Mouse (Mus musculus) hindlimb bud, embryonic 11.5 days (tissue): ENCODE measurements at regions not wholly inside any gene's neighbourhood (a gene's known extent, or its start where the extent isn't known, plus 50 kb on each side); places are given as distances from the start of the nearest gene placed in this dataset.
"Not testable (repeated sequence)": the region's sequence is repeated elsewhere in the genome, so short reads cannot be mapped to it uniquely, and the experiment has no call there.

Source experiments
- DNase-seq: peaks from one replicate; pipeline ENCODE4 v3.0.0-alpha.2; 2012; ENCODE audit warnings: low read depth, low spot score; ENCODE audit errors: extremely low spot score

DNA sequence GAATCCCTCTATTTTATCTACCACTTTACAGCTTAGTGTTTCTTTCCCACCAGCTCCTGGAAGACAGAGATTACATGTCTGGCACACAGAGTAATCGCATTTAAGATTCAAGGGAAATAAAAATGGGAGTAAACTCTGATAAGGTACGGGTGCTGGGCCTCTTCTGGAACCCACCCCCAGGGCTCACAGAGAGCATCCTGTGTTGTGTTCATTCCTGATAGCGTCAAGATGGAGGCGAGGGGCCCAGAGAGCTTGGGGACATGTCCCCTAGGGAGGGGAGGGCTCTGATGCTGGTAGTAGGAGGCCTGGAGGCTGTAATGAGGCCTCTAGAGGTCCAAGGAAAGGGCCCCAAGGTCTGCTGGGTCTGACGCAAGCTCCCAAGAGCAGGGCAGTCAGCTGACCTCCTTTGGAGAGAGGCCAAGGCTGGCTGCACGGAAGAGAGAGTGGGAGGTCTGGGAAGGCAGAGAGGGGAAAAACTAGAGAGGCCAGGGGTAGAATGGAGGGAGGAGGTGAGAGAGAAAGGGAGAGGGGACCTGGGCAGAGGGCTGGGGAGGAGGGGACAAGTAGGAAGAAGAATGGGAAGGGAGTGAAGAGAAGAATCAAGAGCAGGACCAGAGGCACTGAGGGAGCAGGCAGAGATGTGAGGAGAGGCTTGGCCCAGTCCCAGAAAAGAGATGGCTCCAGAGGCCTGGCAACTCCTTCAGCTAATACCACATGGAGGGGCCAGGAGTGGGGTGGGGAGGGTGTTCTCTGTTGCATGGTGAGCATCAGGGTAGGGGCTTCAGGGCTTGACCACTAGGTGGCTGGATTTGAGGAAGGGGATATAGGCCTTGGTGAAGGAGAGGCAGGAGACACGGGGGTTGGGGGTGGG lies 96.8 kb upstream of the Eif4g2 start:
- no peak for DNase-seq

DNA sequence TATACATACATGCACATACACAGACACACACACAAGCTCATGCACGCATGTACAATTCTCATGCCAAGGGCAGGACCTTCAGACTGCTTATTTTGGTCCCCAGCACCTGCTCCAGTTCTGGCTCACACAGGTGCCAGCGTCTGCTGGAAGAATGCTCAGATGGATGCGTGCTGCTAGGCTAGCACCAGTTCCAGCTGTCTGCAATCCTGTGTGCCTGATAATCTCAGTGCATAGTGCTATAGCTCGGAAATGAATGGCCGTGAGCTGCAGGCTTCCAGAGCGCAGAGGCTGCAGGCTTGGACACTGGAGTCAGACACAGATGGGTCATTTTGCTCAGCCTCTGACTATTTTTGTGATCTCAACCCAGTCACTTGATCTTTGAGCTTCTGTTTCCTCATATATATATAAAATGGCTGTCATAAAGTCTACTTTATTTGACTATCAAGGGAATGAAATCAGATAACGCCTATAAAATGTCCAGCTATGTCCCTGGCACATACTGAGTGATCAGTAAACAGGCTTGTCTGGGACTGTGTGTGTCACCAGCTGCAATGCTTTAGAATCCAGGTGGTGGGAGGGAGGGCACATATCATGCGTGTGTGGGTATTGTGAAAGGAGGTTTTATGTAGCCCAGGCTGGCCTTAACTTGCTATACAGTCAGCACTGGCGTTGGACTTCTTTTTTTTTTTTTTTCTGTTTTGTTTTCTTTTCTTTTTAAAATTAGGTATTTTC lies 91.7 kb upstream of the Eif4g2 start:
- DNase-seq, result no peak

DNA sequence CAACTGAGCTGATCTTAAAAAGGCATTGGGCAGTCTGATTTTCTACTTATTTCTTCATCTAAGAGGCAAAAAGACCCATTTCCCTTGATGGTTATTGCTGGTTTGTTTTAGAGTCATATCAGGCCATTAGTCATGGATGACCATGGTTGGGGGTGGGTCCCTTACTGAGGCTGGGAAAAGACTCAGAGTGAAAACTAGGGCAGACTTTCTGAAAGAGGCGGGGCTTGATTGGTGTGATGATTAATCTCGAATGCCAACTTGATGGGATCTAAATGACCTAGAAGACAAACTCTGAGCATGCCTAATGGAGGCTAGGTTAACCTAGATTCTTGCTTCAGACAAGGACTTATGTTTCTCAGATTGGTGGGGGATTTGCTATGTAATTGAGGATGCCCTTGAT lies 89.2 kb upstream of the Eif4g2 start:
- DNase-seq, result no peak

DNA sequence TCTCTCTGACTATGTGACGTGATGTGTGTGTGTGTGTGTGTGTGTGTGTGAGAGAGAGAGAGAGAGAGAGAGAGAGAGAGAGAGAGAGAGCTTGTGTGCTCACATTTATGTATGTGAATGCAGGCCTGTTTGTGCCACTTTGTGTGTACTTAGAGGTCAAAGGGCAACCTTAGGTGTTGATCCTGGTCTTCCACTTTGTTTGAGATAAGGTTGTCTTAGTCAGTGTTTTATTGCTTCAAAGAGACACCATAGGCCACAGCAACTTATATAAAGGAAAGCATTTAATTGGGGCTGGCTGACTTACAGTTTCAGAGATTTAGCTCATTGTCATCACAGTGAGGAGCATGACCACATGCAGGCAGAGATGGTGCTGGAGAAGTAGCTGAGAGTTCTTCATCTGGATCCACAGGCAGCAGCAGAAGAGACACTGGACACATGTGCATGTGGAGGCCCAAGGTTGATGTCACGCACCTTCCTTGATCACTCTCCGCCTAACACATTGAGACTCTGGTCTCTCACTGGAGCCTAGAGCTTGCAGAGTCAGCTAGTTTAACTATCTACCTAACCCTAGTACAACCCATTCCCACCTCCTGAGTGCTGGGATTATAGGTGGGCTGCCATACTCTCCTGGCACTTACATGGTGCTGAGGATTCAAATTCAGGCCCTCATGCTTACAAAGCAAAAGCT lies 85.9 kb upstream of the Eif4g2 start:
- DNase-seq, result not testable (repeated sequence)

DNA sequence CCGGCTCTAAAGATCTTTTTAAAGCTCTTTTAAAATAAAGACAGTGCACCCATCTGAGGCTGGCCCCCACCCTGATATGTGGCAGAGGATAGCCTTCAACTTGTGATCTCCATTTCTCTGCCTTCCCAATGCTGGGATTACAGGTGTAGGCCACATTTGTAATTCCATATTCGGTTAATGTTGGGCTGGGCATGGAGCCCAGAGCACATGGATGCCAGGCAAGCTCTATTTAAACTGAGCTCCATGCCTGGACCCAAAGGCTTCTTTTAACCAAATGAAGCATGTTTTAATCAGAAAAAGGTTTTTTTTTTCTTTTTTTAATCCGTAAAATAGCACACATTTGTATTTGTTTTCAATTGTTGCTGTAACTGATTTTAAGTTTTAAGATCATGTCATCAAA lies 82.2 kb upstream of the Eif4g2 start:
- DNase-seq, result no peak

DNA sequence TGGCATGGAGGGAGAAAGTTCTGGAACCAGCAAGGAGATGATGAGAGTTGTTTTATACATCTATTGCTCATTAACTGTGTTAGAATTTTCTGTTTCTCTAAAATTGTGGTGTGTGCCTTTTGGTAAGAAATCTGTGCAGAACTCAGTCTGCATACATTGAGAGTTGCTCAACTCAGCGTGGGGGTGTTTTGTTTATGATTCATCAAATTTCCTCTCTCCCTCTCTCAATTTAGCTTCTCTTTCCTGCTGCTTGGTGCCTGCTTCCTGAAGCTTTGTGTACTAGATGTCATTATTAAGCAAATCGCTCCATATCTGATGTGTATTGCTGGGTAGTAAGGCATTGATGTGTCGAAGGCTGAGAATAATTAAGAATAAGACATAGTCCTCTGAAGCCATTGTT lies 81.4 kb upstream of the Eif4g2 start:
- no peak for DNase-seq

DNA sequence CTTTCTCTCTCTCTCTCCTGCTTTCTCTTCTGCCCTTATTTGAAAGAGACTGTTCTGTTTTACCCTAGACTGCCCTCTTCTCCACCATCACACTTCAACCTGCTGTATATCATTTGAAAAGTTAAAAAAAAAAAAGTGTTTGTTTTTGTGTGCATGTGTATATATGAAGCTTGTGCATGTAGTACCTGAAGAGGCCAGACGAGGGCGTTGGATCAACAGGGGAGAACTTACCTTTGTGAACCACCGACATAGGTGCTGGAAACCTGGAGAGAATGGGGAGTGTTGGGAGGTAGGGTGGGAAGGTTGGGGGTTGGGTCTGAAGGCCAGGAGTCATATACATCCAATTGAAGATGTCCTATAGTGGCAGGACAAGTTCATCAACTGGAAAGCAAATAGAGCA lies 81.0 kb upstream of the Eif4g2 start:
- DNase-seq, result no peak

DNA sequence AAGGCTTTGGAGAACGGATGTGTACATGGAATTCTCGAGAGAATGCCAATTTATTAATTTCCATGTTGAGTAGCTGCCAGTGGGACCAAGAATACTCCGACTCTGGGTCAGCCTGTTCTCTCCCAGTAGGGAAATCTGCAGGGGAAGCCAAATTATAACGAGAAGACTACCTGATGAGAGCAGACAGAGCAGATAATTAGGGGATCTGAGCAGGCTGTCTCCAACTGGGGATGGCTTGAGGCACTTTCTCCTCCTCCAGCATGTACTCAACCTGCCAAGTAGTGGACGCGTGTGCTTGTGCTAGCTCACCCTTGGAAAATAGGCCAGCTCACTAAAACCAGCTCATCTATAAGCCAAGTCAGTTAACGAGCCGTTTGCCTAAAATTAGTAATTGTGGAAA lies 80.5 kb upstream of the Eif4g2 start:
- no peak for DNase-seq

DNA sequence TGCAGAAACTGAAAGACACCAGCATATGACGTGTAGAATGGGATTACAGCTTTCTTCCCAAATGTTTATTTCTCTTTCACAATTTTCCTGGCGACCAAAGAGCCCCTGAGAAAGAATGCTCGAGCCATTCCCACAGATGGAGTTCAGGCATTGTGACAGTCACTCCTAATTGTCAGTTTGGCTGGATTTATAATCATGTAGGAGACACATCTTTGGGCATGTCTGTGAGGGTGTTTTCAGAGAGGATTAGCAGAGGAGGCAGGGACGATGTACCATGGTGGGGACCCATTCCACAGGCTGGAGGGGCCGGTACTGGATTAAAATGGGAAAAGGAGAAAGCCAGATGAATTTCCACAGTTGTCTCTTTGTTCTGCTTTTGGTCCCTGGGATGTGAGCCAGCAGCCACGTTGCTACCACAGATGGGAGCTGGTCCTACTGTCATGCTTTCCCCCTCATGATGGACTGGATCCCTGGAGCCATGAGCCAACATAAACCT lies 76.0 kb upstream of the Eif4g2 start:
- DNase-seq, result no peak

DNA sequence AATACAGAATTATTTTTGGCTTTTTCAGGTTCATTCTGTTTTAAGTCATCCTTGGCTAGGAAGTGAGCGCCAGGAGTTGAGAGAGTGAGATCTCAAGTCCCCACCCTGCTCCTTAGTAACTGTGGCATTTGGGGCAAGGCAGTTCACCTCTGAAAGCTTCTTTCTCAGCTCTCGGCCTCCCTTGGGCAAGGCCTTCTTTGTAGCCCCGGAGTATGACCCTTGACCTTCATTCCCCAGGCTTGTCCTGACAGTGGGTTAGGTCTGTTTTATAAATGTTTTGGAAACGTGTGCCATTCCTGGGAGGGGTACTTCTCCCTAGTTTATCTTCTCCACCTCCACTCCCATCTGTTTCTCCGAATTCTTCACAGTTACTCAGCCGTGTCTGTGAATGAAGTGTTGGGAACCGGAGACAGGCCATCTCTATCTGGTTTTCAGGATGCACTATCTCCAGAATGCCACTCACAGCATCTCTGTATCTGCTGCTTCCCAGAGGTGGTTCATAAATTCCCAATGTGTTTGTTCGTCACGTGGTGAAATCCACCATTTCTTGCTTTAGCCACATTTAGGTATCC lies 75.0 kb upstream of the Eif4g2 start:
- no peak for DNase-seq

DNA sequence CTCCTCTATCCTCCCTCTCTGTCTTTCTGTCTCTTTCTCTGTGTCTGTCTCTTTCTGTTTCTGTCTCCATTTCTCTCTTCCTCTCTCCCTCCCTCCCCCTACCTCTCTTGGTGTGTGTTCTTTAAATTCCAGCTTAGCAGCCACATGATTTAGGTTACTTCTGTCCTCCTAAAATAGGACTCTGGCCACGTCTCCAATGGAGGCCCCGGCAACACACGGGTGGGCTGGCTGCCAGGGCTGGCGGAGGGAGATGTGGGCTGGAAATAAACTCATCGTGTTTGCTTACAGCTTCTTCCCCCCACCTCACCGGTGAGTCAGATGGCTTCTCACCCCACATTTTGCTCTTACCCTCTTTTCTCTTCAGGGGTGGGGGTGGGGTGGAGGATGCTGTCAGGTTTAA lies 74.5 kb upstream of the Eif4g2 start:
- no peak for DNase-seq

DNA sequence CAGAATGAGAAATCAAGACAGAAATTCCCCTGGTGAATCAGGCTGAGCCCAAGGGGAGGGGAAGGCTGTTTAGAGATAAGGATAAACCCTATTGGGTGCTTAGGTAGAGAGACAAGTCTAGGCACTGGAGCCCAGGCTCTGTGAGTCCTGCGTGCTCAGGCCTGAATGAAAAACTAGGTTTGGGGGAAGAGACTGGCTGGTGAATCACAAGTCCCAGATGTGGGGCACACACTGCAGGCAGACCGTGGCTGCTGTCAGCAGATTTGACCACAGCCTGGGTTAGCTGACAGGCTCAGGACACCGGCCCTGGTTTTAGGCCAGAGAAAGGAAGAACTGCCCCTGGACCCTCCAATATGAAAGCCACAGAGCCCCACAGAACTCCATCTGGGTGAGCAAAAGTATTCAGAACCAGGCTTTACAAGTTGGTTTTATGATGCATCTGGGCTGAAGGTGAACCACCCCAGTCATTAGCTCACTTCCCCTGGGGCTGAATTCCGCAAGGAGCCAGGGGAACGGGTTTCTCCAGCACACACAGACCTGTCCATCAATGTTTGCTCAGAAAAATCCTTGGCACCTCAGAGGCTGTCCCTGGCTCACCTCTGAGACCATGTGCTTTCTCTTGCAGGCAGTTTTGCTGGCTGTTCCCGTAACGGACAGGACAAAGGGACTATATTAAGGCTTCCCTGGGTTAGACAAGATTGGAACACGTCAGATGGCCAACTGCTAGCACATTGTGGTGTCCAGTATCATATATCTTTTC lies 73.8 kb upstream of the Eif4g2 start:
- DNase-seq, result peak; percentile 24

DNA sequence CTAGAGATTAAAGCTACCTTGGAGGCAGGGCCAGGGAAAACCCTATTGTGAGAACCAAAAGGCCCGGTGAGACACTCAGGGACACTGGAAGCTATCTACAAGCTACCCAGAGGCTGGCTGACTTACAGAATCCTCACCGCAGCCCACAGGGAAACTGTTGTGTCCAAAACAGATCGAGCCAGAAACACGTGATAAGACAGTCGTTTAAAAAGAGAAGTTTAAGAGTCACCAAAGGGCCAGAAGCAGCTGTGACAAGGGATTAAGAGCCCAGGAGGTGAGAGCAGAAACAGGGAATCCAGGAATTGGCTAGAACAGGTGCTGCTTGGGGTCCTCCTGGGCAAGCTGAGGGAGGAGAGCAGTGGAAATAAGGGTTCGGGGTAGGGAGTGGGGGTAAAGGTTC lies 73.2 kb upstream of the Eif4g2 start:
- no peak for DNase-seq

DNA sequence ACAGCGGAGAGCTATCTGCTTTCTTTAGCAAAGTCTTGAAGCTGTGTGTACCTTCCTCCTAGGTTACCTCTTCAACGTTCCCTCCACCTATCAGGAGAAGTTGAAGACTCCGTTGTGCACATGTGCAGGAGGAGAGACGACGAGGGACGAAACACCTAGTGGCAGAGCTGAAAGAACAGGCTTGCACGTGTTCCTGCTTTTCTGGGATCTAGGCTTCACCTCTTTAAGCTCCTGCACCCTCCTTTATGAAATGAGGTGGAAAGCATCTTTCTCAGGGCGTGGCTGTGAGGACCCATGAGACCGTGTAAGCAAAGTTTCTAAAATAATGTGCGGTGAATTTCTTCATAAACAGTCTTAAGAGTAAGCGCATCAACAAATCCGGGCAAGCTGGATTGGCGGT lies 71.4 kb upstream of the Eif4g2 start:
- DNase-seq, result no peak

DNA sequence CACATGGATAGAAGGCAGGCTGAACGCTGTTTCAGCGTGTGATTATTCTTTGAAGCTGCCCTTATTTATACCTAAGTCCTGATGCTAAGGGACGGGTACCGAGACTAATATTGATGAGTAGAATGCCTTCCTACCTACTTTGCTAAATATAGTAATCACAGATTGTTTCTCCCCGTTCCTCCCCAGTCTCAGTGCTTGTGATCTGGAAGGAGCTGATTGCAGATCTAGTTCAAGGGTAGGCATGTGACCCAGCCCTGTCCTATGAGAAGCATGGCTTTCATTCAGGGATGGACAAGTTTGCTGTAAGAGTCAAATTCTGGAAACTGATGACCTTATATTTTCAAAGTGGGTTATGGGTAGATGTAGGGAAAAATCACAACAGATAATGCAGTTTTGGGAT lies 67.7 kb upstream of the Eif4g2 start:
- DNase-seq, result no peak

DNA sequence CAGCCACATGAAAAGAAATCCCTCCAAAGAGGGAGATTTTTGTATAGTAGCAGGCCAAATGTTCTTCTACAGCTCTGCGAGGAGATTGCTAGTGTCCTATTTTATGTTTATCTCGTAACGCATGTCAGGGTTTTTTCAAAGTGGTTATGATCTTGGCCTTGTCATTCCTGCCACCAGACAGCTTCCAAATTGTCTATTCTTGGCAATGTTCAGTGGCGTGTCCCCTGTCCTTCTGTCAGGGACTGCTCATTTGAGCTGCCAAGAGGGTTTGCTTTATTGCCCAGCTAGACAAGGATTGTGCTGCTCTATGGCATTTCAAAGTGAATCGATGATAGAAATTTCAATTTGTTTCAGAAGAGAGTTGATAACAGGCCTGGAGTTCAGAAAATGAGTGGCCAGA lies 67.3 kb upstream of the Eif4g2 start:
- DNase-seq, result no peak

DNA sequence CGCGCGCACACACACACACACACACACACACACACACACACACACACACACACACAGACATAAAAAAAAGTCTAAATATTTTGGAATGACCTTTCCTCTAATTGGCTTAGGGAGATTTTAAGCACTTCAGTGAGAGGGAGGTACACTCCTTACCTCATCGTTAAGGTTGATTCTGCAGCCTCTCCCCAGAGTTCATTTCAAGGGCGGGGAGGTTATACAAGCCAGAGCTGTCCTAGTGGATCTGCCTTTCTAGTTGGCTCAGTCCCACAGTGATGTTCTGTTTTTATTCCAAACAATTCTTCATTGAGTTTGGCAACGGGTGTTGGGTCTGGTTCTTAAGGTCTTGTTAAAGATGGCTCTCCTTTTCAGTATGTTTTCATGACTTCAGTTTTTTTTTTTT lies 64.8 kb upstream of the Eif4g2 start:
- no peak for DNase-seq

DNA sequence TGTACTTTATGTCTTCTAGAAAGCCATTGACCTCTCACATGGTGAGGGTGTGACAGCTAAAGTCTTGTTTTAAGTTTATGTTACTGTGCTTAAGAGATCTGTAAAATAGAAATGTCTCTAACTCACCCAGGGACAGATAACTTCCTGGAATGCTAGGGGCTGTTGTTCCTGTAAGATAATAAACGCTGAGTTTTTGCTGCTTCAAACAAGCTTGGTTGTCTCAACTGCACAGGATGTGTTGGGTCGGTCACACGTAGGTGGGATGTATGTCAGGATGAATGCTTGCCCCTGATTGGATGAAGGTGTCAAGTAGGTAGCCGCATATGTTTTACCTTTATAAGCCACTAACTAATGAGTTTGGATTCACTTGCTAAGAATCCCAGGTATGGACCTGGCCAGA lies 63.8 kb upstream of the Eif4g2 start:
- DNase-seq, result no peak

DNA sequence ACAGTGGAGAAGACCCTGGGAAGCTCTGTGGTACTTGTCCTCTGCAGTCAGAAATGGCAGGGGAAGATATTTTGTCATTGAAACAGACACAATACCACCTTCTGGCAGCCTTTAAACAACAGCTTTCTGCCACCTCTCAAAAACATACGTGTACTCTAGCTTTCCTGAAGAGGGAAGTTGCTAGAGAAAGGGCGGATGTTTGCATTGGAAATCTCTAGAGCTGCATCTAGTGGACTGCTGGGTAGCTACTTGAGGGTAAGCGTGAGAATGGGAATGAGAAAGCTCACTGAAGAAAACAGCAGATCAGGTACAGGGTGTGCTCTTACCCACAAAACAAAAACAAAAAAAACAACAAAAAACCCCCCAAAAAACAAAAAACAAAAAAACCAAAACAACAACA lies 61.4 kb upstream of the Eif4g2 start:
- no peak for DNase-seq

DNA sequence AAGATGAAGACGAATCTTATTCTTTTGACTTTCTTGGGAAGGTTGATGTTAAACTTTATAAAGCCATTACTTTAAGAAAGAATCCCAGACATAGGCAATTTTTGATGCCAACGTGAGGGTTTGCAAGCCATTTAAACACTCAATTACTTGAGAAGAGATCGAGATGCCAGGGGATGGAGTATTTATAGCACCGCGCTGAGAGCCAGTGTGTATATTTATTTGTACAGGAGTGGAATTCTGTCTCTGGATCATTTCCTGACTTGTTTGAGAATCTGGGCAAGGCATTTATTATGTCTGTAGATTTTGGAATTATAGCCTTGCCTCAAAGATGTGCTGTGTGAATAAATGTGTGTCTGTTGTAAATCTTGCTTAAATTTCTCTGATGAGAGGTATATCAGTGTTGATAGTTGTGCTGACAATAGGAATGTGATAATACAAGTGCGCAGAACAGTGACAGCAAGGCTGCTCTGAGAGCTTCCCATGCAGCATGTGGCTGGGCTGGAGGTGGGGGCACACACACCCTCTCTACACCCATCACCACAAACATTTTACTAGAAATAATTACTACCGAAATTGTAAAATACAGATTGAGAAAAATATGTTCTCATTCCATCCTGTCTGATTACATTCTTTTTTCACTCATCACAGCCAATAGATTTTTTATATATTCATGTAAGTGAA lies 58.6 kb upstream of the Eif4g2 start:
- DNase-seq, result no peak
